Mouse (Mus musculus): ENCODE data around the gene Cdk10. TPM values are rescaled to one million over a fixed set of nuclear protein-coding genes. Genes with fewer than 3 reads are reported as not detected.

Cdk10 gene
- polyA plus RNA-seq, 1 experiment from 2014 or later, result 8.9 TPM

DNA sequence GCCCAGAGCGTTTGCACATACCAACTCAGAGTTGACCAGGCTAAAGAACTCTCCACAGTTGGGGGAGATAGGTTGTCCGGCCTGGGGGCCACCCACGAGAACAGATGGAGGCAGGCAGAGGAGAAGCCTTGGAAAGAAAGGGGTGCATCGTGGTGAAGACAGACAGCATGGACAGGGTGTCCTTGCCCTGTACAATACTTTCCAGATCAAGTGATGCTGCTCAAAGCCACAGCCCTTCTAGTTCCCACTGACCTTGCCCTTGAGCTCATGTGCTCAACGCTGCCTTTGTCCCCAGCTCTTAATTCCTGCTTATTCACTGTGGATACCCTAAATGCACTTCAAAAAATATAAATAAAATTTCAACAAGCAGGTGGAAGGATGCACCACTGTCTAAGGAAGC, 49.8 kb downstream of the Cdk10 start:
- no peak for ATAC-seq (ENCODE audit: insufficient read depth)
- 68% methylated on average over 5 of the region's 5 CpGs for WGBS (ENCODE audit: insufficient replicate concordance)
- Histone ChIP-seq H3K4me3 (replicated peaks) (no peak overlapping the region), H3K36me3 (replicated peaks) (peaks cover 52% of the 10 kb centered on the region), H3K9me3 (replicated peaks) (no peaks in the 10 kb centered on the region), H3K4me2 (no peak overlapping the region), H3K9ac (no peak overlapping the region), H3K27me3 (no peaks in the 10 kb centered on the region), H3K4me1 (replicated peaks) (no peaks in the 10 kb centered on the region), H3K27ac (replicated peaks) (no peak overlapping the region)

DNA sequence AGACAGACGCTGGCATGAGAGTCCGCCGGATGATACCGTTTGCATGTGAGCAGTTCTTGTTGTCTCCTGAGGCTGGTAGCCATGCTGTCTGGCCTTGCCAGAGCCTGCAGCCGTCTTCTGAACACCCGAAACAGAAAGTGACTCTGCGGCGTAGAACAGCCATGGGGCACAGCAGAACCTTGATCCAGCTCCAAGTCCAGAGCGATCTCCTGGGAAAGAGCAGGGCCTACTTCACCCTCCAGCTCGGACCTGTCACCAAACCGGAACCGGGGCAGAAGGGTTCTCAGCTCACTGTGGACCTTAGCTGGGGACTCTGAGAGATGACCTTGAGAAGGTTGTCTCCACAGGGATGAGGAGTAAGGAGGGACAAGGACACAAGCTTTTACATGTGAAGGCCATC, 50.5 kb downstream of the Cdk10 start:
- WGBS (ENCODE audit: insufficient replicate concordance), result 85% methylated on average over 12 of the region's 12 CpGs

DNA sequence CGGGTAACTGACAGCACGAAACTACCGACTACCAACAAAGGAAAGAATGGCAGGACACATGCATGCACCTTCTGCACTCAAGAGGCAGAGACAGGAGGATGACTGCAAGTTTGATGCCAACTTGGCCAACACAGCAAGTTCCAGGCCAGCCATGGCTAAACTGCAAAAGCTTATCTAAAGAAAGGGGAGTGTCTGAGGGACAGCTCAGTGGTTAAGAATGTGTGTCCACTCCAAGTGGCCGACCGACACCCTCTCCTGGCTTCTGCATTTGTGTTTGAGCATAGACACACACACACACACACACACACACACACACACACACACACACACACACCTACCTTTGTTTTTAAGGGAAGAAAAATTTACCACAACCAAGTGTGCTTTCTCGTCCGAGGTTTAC, 53.8 kb downstream of the Cdk10 start:
- H3K9ac ChIP-seq, result no peak overlapping the region
- H3K4me3 ChIP-seq (replicated peaks), result no peak overlapping the region
- H3K4me2 ChIP-seq, result no peak overlapping the region
- WGBS (ENCODE audit: insufficient replicate concordance), result 80% methylated on average over 7 of the region's 7 CpGs
- H3K36me3 ChIP-seq (replicated peaks), result peaks cover 48% of the 10 kb centered on the region
- H3K27ac ChIP-seq (replicated peaks), result no peak overlapping the region
- H3K27me3 ChIP-seq, result no peaks in the 10 kb centered on the region
- no peak for ATAC-seq (ENCODE audit: insufficient read depth)
- no peaks in the 10 kb centered on the region for H3K4me1 ChIP-seq (replicated peaks)
- H3K9me3 ChIP-seq (replicated peaks), result no peaks in the 10 kb centered on the region

More for the DNA sequence above, 50.5 kb downstream of the Cdk10 start:
- no peaks in the 10 kb centered on the region for H3K4me1 ChIP-seq (replicated peaks)
- H3K9ac ChIP-seq, result no peak overlapping the region
- H3K9me3 ChIP-seq (replicated peaks), result no peaks in the 10 kb centered on the region
- no peak overlapping the region for H3K4me3 ChIP-seq (replicated peaks)
- ATAC-seq (ENCODE audit: insufficient read depth), result no peak
- H3K27ac ChIP-seq (replicated peaks), result no peak overlapping the region
- H3K36me3 ChIP-seq (replicated peaks), result peaks cover 46% of the 10 kb centered on the region
- H3K27me3 ChIP-seq, result no peaks in the 10 kb centered on the region
- H3K4me2 ChIP-seq, result no peak overlapping the region

DNA sequence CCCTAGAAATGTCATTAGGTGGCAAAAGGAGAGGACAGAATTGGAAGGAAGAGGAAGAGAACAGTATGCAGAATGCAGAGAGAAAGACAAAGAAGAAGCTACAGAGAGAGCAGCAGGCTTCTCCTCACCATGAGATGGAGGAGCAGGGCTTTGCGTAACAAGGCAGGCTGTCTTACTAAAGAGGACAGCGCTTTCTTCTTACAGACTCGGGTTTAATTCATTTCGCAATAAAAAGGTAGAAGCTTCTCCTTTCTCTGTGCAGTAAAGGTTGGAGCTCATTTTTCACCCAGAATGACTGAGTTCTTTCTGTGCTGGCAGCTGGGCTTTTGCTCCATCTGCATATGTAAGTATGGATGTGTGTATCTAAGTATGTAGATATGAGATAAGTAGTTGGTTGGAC, 55.2 kb downstream of the Cdk10 start:
- WGBS (ENCODE audit: insufficient replicate concordance), result 81% methylated on average over 4 of the region's 4 CpGs
- no peak overlapping the region for H3K4me2 ChIP-seq
- H3K9me3 ChIP-seq (replicated peaks), result no peaks in the 10 kb centered on the region
- H3K27ac ChIP-seq (replicated peaks), result no peak overlapping the region
- H3K9ac ChIP-seq, result no peak overlapping the region
- H3K27me3 ChIP-seq, result no peaks in the 10 kb centered on the region
- H3K36me3 ChIP-seq (replicated peaks), result peaks cover 43% of the 10 kb centered on the region
- ATAC-seq (ENCODE audit: insufficient read depth), result no peak
- no peak overlapping the region for H3K4me3 ChIP-seq (replicated peaks)
- no peaks in the 10 kb centered on the region; the same call in 1 of the 2 replicates for H3K4me1 ChIP-seq (replicated peaks)

DNA sequence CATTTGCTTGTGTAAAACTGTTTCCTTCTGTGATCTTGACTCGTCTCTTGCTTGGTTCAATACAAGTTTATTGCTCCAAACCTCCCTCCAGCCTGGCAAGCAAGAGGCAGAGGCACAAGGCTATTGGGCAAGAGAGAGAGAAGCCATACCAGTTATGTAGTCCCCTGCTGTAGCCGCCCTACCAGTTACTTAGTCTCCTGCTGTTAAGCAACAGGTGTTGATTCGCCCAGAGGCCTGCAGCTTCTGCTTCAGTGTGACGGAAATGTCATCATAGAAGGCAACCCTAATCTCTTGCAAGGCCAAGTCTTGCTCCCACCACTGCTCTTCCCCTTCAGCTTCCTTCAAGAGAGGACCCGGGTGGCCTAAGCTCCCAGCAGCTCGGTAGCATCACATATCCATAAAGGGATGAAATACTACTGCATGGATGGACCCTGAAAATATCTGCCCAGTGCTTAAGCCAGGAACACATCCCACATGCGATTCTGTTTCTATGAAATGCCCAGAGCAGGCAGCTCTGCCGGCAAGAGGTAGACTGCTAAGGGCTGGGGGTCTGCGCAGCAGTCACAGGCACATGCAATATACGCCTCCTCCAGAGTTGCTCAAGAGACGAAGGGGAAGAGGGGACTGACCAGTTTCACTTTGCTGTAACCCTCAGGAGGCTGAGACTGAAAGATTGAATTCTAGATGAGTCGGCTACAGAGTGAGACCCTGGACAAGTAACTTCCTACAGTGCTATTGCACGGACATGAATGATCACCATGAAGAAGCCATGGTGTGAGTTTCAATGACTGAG, 55.9 kb downstream of the Cdk10 start:
- peaks cover 47% of the 10 kb centered on the region for H3K36me3 ChIP-seq (replicated peaks)

More for the DNA sequence above, 55.9 kb downstream of the Cdk10 start:
- 69% methylated on average over 13 of the region's 13 CpGs for WGBS (ENCODE audit: insufficient replicate concordance)
- Histone ChIP-seq H3K4me2 (0 out of 2 replicates have a peak overlapping the region, but pooled peaks have one; percentile 15), H3K4me1 (replicated peaks) (no peaks in the 10 kb centered on the region; the same call in 1 of the 2 replicates), H3K9me3 (replicated peaks) (no peaks in the 10 kb centered on the region), H3K27ac (replicated peaks) (peak overlapping the region; percentile 29), H3K4me3 (replicated peaks) (peak overlapping the region; percentile 23), H3K9ac (no peak overlapping the region), H3K27me3 (no peaks in the 10 kb centered on the region)
- ATAC-seq (ENCODE audit: insufficient read depth), result peak; percentile 47; the same call in 1 of the 2 replicates

Other genes with a start within 250 kb of the Cdk10 start
- 18.1 and 20.8 TPM in 2 replicates for gene Ankrd11, start 182.6 kb upstream of the Cdk10 start, polyA plus RNA-seq (2015; fragmentation: Nextera tagmentation; extraction: Ambion mirVana)
- 20.8 and 21.2 TPM in 2 replicates for gene Spg7, start 161.9 kb upstream of the Cdk10 start, polyA plus RNA-seq (2015; fragmentation: Nextera tagmentation; extraction: Ambion mirVana)
- 785 TPM in 2 replicates for gene Rpl13, start 122.5 kb upstream of the Cdk10 start, polyA plus RNA-seq (2015; fragmentation: Nextera tagmentation; extraction: Ambion mirVana)
- gene Cpne7, start 107.5 kb upstream of the Cdk10 start, polyA plus RNA-seq (2015; fragmentation: Nextera tagmentation; extraction: Ambion mirVana), result 0.30 and 0.45 TPM in 2 replicates
- 0.76 and 0.96 TPM in 2 replicates for gene Sult5a1, start 66.5 kb upstream of the Cdk10 start, polyA plus RNA-seq (2015; fragmentation: Nextera tagmentation; extraction: Ambion mirVana)
- 0.21 and 0.26 TPM in 2 replicates for gene Dpep1, start 38.6 kb upstream of the Cdk10 start, polyA plus RNA-seq (2015; fragmentation: Nextera tagmentation; extraction: Ambion mirVana)
- 59.5 and 63.8 TPM in 2 replicates for gene Chmp1a, start 12.1 kb upstream of the Cdk10 start, polyA plus RNA-seq (2015; fragmentation: Nextera tagmentation; extraction: Ambion mirVana)
- gene Spata33, start 12.0 kb upstream of the Cdk10 start, polyA plus RNA-seq (2015; fragmentation: Nextera tagmentation; extraction: Ambion mirVana), result 0.18 and 0.37 TPM in 2 replicates
- gene Spata2l, start 11.4 kb downstream of the Cdk10 start, polyA plus RNA-seq (2015; fragmentation: Nextera tagmentation; extraction: Ambion mirVana), result 2.2 and 2.9 TPM in 2 replicates
- gene Zfp276, start 29.4 kb downstream of the Cdk10 start, polyA plus RNA-seq (2015; fragmentation: Nextera tagmentation; extraction: Ambion mirVana), result 8.0 and 9.2 TPM in 2 replicates
- 4.6 and 5.3 TPM in 2 replicates for gene Vps9d1, start 29.5 kb downstream of the Cdk10 start, polyA plus RNA-seq (2015; fragmentation: Nextera tagmentation; extraction: Ambion mirVana)
- gene Fanca, start 93.7 kb downstream of the Cdk10 start, polyA plus RNA-seq (2015; fragmentation: Nextera tagmentation; extraction: Ambion mirVana), result 15.5 and 16.7 TPM in 2 replicates
- gene Spire2, start 107.9 kb downstream of the Cdk10 start, polyA plus RNA-seq (2015; fragmentation: Nextera tagmentation; extraction: Ambion mirVana), result 3.0 and 3.4 TPM in 2 replicates
- gene Tcf25, start 148.9 kb downstream of the Cdk10 start, polyA plus RNA-seq (2015; fragmentation: Nextera tagmentation; extraction: Ambion mirVana), result 50.6 and 54.5 TPM in 2 replicates
- not detected in 2 replicates for gene Mc1r, start 182.3 kb downstream of the Cdk10 start, polyA plus RNA-seq (2015; fragmentation: Nextera tagmentation; extraction: Ambion mirVana)
- 0.67 and 0.99 TPM in 2 replicates for gene Tubb3, start 186.6 kb downstream of the Cdk10 start, polyA plus RNA-seq (2015; fragmentation: Nextera tagmentation; extraction: Ambion mirVana)
- gene Def8, start 198.7 kb downstream of the Cdk10 start, polyA plus RNA-seq (2015; fragmentation: Nextera tagmentation; extraction: Ambion mirVana), result 11.7 and 11.9 TPM in 2 replicates

Data from liver, embryonic 15.5 days (tissue).